Mouse (Mus musculus): ENCODE results near the gene Prkn.
"Not testable (repeated sequence)": the region's sequence is repeated elsewhere in the genome, so short reads cannot be mapped to it uniquely, and the experiment has no call there.

Prkn gene

DNA sequence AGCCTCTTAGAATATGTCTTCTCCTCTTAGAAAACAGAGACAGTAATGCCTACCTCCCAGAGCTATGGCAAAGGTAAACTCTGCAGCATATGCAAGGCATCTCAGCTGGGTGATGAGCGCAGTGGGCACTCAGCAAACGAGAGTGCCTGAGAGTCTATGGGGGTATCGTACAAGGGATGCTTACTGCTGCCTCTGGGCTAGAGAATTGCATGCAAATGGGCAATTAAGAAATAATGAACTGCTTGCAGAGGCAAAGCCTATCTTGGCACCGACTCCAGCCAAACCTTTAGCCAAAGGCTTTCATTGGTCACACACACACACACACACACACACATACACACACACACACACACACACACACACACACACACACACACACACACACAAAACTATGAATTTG, 290.7 kb downstream of the Prkn start:
- no peak for DNase-seq (ENCODE audit: low spot score)

DNA sequence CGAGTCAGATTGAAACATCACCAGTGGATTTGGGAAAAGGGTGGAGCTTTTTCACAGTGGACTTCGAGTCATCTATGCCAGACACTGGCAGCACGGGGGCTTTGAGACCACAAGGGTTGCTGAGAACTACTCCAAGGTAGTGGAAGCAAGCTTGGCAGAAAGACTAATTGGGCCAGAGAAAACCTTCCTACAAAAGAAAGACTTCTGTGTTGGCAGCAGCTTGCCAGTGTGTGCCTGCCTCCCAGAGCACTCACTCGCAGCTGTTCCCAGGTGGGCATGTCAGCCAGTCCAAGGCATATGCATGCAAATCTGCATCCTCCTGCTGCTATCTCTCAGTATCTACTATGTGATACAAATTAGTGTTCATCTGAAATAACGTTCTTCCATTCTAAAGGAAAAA, 302.1 kb downstream of the Prkn start:
- no peak for DNase-seq (ENCODE audit: low spot score)

DNA sequence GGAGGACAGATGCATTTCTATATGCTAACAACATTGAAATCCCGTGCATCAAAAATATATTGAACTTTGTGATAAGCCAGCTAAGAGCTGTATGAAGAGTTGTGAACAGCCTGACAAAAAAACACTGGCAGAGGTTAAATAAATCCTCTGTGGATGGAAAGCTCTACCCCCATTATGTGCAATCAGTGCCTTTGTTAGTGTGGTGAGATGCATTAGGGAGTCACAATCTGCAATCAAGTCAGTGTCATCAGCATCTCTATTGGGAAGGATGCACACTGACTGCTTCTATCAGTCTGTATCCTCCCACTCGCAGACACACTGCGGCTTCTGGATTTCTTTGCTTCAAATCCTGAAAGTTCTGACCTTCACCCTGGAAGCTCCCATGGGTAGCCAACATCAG, 315.9 kb downstream of the Prkn start:
- DNase-seq (ENCODE audit: low spot score), result no peak

DNA sequence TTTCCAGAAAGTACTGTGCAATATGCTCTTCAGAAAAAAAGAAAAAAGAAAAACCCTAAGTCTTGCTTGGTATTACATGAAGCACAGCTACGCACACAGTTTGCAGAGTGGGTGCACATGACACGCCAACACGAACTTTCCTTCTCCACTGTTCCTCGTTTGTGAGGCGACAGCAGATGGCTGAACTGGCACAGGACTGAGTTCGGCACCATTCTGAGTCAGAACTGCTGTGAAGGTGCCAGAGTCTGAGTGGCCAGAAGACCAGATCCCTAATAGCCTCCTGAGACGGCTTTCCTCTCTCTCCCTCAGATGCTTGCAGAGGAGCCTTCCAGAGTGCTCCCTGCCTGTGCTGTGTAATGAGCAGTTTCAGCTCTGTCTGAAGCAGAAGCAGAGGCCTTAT, 317.4 kb downstream of the Prkn start:
- DNase-seq (ENCODE audit: low spot score), result no peak

DNA sequence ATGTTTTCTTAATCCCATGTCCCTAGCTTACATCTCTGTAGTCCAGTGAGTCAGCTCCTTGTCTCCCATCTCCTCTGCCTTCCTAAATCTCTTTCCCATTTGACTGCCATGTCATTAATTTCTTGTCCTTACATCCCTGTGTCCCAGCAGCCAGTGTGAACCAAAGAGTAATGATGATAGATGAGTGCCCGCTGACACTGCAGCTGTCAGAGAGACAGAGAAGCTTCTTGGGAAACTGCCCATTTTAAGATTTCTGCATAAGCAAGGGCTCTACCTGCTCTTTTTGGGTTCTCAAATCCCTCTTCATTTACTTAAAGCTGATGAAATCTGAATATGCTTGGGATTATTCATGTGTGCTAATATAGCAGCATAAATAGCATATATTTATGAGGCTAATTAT, 321.3 kb downstream of the Prkn start:
- DNase-seq (ENCODE audit: low spot score), result no peak

DNA sequence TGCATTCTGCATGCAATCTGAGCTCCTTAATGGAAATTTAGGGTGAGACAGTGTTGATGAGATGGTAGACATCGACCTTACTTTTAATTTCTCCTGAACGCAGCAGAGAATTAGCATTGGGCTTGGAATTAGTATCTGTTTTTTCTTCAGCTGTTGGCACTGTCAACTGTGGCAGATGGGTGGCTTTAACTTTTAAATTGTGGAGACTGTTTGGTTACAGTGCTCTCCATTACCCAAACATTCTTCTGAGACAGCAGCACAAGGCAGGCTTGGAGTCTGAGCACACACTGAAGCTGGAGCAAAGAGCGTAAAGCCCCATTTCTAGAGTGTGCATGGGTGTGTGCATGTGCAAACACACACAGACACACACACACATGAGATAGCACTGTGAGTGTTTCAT, 322.6 kb downstream of the Prkn start:
- no peak for DNase-seq (ENCODE audit: low spot score)

DNA sequence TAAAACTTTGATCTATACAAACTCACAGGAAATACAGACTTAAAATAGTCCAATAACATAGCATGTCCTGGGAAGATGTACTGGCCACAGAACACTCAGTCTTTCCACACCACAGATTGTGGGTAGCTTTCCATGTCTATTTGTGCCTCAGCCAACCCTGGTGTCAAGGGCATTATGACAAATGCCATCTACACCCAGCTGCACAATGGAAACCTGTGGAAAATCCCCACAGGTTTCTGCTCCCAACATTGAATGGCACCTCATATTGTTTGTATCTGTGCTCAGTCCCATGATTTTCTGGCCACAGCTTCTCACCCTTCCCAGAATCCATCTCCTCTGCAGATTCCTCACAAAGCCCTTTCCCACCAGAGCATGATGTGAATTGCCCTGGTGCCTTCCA, 347.2 kb downstream of the Prkn start:
- DNase-seq (ENCODE audit: low spot score), result no peak

DNA sequence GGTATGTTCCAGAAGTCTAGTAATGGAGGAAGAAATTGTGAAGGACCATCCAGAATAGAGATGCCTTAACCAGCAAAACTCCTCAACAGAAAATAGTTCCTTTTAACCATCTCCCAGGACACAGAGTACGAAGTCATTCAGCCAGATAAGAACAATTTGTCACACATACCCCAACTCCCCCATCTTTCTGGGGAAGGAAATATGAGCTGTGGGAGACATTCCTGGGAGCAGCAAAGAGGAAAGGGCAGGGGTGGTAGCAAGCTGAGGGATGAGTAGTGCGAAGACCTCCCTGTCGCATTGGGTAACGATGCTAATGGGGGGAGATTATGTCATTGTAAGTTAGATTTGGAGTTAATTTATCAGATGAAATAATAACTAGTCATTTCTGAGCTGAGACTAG, 348.3 kb downstream of the Prkn start:
- DNase-seq (ENCODE audit: low spot score), result no peak

DNA sequence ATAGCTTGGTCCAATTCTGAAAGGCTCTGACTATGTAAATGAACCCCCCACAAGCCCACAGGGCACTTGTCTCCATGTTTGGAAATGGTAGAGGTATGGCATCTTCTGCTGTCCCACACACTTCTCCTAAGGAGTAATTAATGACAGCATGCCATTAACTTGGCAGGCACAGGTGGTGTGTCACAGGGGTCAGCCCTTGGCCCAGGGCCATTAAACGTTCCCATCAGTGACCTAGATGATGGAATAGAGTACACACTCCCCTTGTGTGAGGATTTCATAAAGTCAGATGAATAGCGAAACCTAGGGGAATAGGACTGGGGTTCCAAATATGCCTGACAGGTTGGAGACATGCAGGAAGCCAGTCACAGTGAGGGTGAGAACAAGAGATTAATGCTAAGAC, 350.1 kb downstream of the Prkn start:
- DNase-seq (ENCODE audit: low spot score), result no peak

DNA sequence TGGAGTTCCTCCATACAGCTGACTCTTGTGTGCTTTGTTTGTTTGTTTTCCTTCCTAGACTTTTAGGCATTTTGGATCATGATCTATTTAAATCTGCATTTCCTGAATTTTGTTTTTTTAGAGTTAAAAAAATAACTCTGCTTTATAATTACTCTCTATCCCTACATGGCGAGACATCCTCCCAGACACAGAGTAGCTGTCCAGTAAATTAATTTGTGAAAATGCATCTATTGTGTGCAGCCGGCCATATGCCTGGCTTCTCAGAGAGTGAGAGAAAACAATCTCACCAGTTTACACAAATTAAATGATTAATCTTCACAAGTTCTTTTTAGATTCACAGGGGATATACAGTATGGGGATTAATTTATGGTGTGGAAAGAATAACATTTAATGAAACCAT, 357.9 kb downstream of the Prkn start:
- DNase-seq (ENCODE audit: low spot score), result no peak

DNA sequence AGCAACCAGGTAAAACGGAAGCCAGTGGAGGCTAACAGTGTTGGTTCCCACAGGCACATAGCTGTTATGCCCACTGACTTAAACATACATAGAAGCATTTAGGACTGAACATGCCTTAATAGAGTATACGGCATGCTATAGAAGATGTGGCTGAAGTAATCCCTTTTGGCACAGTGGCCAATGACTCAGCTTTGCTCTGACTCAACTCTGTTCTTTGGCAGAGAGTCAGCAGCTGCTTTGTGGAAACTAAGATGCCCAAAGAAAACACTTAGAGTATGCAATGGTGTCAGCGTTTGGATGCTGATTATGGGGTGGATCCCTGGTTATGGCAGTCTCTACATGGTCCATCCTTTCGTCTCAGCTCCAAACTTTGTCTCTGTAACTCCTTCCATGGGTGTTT, 368.9 kb downstream of the Prkn start:
- not testable (repeated sequence) for DNase-seq (ENCODE audit: low spot score)

DNA sequence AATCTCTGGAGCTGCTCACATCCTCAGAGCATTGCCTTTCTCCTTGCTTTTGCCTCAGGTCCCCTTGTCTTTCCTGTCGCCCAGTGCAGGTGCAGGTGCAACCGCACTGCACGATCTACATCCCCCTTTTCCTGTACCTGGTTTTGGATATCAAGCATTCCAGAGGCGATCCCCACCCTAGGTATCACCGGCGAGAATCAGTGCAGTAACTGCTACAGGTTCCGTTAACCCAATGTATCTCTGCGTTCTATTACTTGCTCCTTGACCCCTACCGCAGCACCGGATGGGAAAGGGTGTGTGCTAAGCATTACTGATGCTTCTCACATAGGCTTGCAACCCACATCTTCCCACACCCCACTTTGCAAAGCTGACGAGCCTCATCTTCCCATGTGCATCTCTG, 370.8 kb downstream of the Prkn start:
- no peak for DNase-seq (ENCODE audit: low spot score)

DNA sequence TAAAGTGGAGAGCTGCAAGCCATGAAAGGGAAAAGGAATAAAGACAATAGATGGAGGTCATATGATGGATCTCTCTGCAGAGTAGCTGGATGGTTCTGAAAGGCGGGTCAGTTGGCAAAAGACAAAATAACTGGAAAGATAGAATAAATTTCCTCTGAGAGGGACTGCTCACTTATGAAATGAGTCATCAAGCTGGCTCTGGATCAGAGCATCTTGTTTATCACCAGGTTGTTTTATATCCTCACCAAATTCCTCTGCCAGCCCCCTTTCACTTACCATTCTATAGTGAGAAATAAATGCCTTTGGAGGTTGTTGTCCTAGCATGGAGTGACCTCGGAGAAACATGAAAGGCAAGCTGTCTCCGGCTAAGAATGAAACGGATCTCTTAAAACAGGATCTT, 371.4 kb downstream of the Prkn start:
- DNase-seq (ENCODE audit: low spot score), result no peak

DNA sequence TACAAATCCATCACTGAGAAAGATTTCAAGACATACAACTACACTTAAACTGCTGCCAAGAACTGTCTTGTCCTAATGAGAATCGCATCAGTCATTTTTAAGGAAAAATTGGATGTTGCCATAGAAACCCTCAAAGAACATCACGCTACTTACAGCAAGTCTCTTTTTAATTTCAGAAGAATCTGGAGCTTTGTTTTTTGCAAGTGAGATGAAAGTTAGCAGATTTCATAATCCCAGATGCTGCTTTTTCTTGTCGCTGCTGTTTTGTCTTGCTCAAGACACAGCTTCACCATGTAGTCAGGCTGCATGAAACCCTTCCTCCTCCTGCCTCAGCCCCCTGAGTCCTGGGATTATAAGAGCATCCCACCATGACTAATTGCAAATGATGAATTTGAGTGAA, 373.5 kb downstream of the Prkn start:
- no peak for DNase-seq (ENCODE audit: low spot score)

DNA sequence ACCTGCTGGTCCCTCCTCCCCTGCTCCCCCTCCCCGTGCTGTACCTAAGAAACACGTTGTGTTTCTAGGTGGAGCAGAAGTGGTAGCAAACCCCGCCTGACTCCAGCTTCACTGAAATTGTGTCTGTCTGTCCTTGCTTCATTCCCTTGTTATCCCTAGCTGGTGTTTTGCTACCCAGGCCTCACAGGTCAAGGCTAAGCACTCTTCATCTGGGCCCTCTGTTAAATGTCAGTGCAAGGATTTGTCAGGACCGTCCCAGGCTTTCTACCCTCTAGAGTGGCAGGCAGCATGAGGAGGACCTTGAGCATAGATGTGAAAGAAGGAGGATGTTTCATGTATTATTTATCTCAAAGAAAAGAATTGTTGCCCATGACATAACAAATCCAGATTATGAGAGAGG, 388.8 kb downstream of the Prkn start:
- DNase-seq (ENCODE audit: low spot score), result no peak

DNA sequence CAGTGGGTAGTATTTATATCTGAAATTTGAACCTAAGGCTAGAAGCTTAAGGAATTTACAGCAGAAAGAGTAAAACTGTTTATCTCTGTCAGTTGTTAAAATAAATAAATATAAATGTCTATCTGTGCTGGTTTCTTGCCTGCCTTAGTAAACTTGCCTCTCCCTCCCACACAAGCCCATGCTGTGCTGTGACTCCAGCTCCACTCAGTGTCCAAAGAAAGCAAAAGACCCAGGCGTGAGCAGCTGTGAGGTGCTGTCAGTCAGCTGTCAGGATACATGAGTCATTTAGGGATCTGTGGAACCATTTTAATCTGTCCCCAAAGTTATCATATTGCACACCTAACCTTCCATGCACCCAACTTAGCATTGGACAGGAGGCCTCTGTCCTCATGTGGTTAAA, 389.2 kb downstream of the Prkn start:
- DNase-seq (ENCODE audit: low spot score), result no peak

DNA sequence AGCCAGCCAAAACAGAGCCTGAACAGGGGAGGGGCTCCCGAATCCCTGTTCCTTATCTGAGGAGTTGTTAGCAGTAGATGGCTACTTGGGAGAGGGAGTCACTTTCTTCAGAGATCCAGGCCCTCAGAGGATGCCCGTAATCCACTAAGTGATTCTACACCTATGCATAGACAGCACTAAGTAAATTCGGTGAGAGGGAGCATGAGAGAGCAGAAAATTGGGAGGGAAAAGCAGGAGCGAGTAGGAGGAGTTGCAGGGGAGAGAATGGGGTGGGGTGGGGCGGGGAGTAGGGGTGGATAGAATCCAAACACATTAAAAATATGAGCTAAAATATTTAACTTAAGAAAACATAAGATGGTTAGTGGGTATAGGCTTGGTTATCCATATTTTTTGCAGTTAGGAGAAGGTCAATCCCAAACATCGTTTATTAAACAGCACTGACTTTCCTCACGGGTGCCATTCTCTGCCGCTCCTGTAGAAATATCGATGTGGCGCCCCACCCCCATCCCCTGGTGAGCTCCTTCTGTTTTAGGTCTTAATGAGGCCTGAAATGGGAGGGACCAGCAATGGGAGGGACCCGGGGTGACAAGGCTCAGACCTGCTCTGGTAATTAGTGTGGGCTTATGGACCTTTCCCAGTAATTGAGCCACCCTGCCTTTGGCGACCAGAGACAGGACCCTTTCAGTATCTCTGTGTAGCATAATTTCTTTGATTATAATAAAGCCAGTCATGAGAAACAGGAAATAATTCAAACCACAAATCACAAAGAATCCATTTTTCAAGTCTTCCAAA, 390.6 kb downstream of the Prkn start:
- no peak for DNase-seq (ENCODE audit: low spot score)

DNA sequence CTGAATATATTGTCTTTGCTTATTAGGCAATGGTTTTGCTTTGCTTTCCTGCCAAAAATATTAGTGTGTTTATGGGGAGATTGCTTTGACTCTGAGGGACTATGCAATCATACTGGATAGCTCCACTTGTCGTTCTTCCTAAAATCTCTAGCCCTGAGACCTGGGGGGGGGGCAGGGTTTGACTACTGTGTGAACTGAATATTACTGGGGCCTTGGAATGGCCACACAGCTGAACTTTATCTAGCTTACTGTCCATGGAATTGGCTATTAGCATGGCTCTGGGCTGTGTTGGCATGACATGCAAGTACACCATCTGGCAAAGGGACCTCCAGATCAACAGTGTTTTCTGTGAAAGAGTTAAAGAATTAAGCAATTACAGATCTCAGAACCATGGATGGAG, 395.1 kb downstream of the Prkn start:
- no peak for DNase-seq (ENCODE audit: low spot score)

DNA sequence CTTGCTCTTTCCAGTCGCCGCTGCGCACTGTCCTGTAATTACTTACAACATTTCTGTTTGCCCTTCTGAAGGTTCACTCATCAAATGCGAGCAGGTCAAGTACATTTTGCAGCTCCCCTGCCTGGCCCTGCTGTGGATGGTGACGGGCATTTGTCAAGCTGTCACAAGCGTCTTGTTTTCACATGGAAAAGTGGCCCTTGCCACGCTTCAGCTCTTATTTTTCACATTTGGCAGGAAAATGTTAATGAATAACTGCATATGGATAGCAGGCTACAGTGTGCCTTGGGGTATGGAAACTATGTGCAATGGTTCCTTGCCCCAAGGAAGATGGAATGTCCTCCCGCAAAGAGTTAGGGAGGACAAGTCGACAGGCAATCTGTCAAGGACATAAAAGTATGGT, 404.9 kb downstream of the Prkn start:
- DNase-seq (ENCODE audit: low spot score), result no peak

DNA sequence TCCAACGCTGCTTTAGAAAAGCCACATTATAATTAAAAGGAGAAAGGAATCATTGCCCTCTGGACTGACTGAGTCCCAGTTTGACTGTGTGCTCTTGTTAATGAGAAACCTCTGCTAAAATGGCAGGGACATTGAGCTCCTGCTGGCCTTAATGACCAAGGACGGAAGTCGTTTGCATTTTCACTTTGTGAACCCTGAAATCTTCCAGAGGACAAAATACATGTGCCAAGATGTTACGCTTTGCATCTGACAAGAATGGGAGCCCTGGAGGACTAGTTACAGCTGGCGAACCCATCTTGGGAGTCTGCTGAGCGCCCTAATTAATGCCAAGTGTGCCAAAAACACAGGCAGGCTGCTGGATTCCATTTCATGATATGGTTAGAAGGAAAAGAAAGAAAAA, 409.0 kb downstream of the Prkn start:
- no peak for DNase-seq (ENCODE audit: low spot score)

DNA sequence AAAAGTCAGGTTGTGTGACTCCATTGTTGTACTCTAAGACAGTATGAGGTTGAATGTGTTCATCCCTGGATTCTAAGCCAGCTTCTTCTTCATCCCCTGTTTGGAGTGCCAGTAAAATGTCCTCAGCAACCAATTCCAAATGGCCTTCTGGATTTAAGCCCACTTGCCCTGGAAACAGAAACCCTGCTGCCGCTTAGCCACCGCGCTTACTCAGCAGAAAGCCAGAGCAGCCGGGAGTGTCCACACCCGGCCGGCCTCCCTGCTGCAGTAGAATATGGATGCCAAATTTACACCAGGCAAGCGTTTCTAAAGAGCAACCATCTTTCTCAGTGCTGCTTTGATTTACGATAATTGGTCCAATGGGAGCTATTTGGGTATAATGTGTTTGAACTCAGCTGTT, 420.5 kb downstream of the Prkn start:
- no peak for DNase-seq (ENCODE audit: low spot score)

DNA sequence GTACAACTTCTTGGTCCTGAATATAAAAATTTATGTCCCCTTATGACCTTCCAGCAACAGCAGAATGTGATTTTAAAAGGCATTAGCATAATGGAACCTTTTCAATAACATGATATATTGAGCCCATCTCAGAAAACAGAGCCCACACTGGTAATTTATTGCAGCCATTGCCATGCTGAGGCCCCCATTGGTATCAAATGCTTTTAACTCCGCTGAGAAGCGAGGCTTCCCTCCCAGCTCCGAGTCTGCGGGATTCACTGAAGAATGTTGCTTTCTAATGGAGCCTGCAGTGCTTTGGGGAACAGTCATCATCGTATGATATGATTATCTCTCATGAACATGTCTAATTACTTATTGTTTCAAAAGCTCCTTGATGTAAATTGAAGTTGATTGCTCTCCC, 421.5 kb downstream of the Prkn start:
- no peak for DNase-seq (ENCODE audit: low spot score)

DNA sequence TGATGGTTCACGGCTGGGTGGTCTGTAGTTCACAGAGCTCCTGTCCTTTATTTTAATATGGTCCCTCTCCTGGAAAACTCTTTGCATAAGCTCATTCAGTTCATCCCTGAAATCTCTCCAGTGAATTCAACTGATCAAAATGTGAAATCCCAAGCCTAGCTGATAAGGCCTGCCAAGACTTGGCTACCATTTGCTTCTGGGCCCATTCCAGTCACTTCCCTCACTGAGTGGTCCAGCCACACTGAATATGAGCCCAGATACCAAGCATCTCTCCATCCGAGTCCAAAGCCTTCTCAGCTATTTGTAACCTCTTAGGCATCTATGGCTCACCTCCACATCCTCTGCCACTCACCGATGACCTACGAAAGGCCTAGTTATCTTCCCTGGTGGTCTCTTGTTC, 427.8 kb downstream of the Prkn start:
- DNase-seq (ENCODE audit: low spot score), result no peak

DNA sequence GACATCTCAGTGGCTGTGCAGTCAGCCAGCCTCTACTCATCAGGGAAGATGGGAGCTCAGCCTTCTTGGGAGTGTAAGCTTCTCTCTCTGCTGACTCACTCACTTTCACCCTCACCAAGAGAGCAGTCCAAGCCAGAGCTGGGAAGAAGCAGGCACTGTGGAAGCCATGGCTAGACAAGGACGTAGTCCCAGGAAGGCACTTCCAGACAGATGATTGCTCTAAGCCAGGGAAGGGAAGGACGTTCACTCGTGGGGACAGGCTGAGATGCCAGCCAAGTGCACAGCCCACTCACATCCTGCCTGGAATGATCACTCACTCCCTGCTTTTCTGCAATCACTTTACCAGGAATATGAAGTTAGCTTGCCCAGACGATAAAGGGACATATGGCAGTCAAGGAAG, 430.0 kb downstream of the Prkn start:
- DNase-seq (ENCODE audit: low spot score), result no peak

DNA sequence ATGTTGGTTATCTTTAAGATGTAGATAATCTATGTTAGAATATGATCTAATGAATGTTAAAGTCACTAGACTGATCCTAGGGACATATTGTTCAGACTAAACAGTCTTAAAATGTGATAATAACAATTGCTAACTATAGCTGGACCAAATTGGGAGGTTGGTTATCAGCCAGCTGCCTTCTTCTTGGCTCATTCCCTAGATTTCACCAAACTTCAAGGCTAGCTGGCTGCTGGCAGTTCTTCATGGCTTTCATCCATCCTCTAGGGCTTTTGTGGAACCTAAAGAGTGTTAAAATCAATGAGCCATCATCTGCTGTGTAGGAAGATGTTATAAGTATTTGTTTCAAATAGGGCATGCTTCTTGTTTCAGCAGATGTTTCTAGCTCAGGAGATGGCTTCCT, 431.7 kb downstream of the Prkn start:
- no peak for DNase-seq (ENCODE audit: low spot score)

Data from lung, postnatal 25 days (tissue).